Mouse (Mus musculus) hindbrain, embryonic 11.5 days (tissue): ENCODE results near the gene Maml3. TPM values are rescaled to one million over a fixed set of nuclear protein-coding genes. Genes with fewer than 3 reads are reported as not detected.

Source experiments
- ATAC-seq: fragments of 200-750 bp; cut with Nextera tagmentation; 2 replicates; pipeline ENCODE4 v1.8.0; 2017; ENCODE audit warnings: mild to moderate bottlenecking, moderate TSS enrichment, moderate library complexity; ENCODE audit not compliant: low FRiP score
- DNase-seq: peaks from one replicate; pipeline ENCODE4 v3.0.0-alpha.2; 2015; ENCODE audit warnings: low spot score
- H3K27ac ChIP-seq: fragments of 300-500 bp; sonication (generic); 2 replicates; pipeline ENCODE4 v1.5.1; 2014; ENCODE audit warnings: mild to moderate bottlenecking, low read depth, low read length
- H3K27me3 ChIP-seq: fragments of 300-500 bp; sonication (generic); 2 replicates; pipeline ENCODE4 v1.6.1; 2014; ENCODE audit warnings: mild to moderate bottlenecking, low read length, moderate library complexity, mixed read lengths; ENCODE audit not compliant: control insufficient read depth, insufficient read depth
- H3K36me3 ChIP-seq: fragments of 300-500 bp; sonication (generic); 2 replicates; pipeline ENCODE4 v1.6.1; 2014; ENCODE audit warnings: mild to moderate bottlenecking, low read length, moderate library complexity, mixed read lengths; ENCODE audit not compliant: control insufficient read depth, insufficient read depth
- H3K4me1 ChIP-seq: fragments of 300-500 bp; sonication (generic); replicated peaks from 2 replicates; pipeline ENCODE4 v1.6.1; 2014; ENCODE audit warnings: low read length, mixed read lengths; ENCODE audit not compliant: control insufficient read depth, insufficient read depth
- H3K4me2 ChIP-seq: fragments of 300-500 bp; sonication (generic); replicated peaks from 2 replicates; pipeline ENCODE4 v1.6.1; 2014; ENCODE audit warnings: mild to moderate bottlenecking, low read depth, low read length
- H3K4me3 ChIP-seq: fragments of 300-500 bp; sonication (generic); 2 replicates; pipeline ENCODE4 v1.5.1; 2014; ENCODE audit warnings: low read depth, low read length
- H3K9ac ChIP-seq: fragments of 300-500 bp; sonication (generic); 2 replicates; pipeline ENCODE4 v1.6.1; 2014; ENCODE audit warnings: low read depth, low read length
- H3K9me3 ChIP-seq: fragments of 300-500 bp; sonication (generic); 2 replicates; pipeline ENCODE4 v1.6.1; 2016; ENCODE audit warnings: low read length; ENCODE audit not compliant: control insufficient read depth
- WGBS: fragments of 180-500 bp; shearing (Covaris S2); extraction: QIAGEN DNeasy Blood & Tissue Kit; methylation state at CpG from one replicate; pipeline ENCODE4 v1.1.7; 2014; 5-methylcytosine and 5-hydroxymethylcytosine counted together
- polyA plus RNA-seq: library from polyadenylated mRNA; unstranded; fragments of >200 nt; fragmentation: Nextera tagmentation; extraction: Ambion mirVana; gene quantifications from 2 replicates; pipeline ENCODE4 v1.2.1, GENCODE M21; 2014

Maml3 gene
- polyA plus RNA-seq, 1 experiment from 2014 or later: 7.5 TPM

DNA sequence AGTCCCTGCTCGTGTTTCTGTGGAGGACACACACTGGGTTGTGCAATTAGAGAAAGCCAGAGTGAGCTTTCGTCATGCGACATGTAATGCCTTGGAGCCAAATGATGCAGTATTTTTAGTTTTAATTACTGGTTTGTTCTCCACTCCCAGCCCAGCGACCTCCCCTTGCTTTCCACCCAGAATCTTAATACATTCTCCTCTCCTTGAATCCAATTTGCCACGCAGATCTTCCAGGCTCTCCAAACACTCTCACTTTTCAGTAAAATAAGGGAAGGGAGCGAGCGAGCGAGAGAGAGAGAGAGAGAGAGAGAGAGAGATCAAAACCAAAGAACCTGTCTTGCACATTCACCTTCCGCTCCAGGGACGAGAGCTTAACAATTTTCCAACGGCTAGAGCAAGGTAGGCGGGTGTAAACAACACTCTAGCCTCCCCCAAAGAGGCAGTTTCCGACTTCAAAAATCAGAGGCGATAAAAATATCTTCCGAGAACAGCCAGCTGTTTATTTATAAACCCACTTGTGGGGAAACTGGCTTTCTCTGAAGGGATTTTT lies 404.1 kb downstream of the Maml3 start:
- Histone ChIP-seq H3K4me1 (peaks cover 11% of the 10 kb centered on the region), H3K4me3 (no peak overlapping the region), H3K27ac (peak overlapping the region; percentile 19; the same call in 1 of the 2 replicates), H3K9me3 (no peaks in the 10 kb centered on the region), H3K9ac (peak overlapping the region; percentile 29), H3K36me3 (no peaks in the 10 kb centered on the region), H3K27me3 (no peaks in the 10 kb centered on the region), H3K4me2 (peak overlapping the region; percentile 41)
- DNase-seq (no peak), ATAC-seq (no peak)
- WGBS: 40% methylated on average over 15 of the region's 15 CpGs

DNA sequence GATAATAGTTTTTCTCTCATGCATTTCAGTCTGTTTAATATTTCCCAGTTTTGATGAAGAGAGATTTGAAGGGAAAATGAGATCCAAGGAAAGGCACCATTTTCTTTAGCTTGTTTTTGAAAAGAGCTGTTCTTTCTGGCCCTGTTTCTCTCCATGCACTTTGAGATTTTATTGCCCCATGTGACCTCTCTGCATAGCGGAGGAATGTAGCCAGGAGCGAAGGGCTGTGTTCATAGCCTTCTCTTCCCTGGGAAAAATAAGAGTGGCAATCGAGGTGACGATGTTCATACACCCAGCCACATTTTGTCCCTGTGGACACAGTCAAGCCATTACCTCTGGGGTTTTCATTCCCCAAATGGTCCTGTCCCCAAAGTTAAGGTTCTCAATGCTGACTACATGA lies 404.8 kb downstream of the Maml3 start:
- no peak overlapping the region for H3K4me3 ChIP-seq
- H3K27me3 ChIP-seq: no peaks in the 10 kb centered on the region
- no peaks in the 10 kb centered on the region for H3K36me3 ChIP-seq
- H3K4me2 ChIP-seq: no peak overlapping the region
- no peak for ATAC-seq
- no peak for DNase-seq
- H3K4me1 ChIP-seq: peaks cover 11% of the 10 kb centered on the region
- no peak overlapping the region for H3K9ac ChIP-seq
- no peak overlapping the region for H3K27ac ChIP-seq
- no peaks in the 10 kb centered on the region for H3K9me3 ChIP-seq
- 80% methylated on average over 4 of the region's 4 CpGs for WGBS

DNA sequence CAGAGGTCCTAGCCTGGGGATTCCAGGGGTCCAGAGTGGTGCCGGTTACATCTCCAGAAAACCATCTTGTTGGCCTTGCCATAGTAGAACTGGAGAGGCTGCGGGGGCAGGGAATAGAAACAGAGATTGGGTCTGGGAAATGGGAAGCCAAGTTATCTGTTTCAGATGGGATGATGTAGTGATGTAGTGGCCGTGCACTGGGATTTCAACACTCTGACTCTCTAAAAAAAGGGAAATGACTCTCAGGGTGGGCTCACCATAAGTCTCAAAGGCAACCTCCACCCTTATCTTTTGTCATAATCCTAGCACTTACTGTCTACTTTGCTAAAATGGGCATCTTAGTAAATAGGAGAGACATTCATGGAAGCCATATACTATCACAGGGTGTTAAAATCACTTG lies 406.9 kb downstream of the Maml3 start:
- WGBS: 91% methylated on average over 3 of the region's 3 CpGs
- ATAC-seq: no peak
- H3K27ac ChIP-seq: no peak overlapping the region

GRCm38 (mm10) chr3:51695713-51696112 lies 409.2 kb downstream of the Maml3 start:
- no peaks in the 10 kb centered on the region for H3K27me3 ChIP-seq
- no peak overlapping the region for H3K4me2 ChIP-seq
- H3K4me1 ChIP-seq: peaks cover 5% of the 10 kb centered on the region
- no peak for ATAC-seq
- no peak overlapping the region for H3K9ac ChIP-seq
- H3K9me3 ChIP-seq: no peaks in the 10 kb centered on the region
- no peak for DNase-seq
- H3K27ac ChIP-seq: no peak overlapping the region
- 89% methylated on average over 3 of the region's 3 CpGs for whole genome bisulfite sequencing
- H3K4me3 ChIP-seq: no peak overlapping the region
- no peaks in the 10 kb centered on the region for H3K36me3 ChIP-seq

More for the DNA sequence above, 406.9 kb downstream of the Maml3 start:
- H3K9ac ChIP-seq: no peak overlapping the region
- no peaks in the 10 kb centered on the region for H3K9me3 ChIP-seq
- H3K4me1 ChIP-seq: peaks cover 11% of the 10 kb centered on the region
- no peaks in the 10 kb centered on the region for H3K27me3 ChIP-seq
- H3K4me2 ChIP-seq: no peak overlapping the region
- no peaks in the 10 kb centered on the region for H3K36me3 ChIP-seq
- H3K4me3 ChIP-seq: no peak overlapping the region
- no peak for DNase-seq

GRCm38 (mm10) chr3:51694576-51694975 lies 410.3 kb downstream of the Maml3 start:
- no peaks in the 10 kb centered on the region for H3K27me3 ChIP-seq
- no peak overlapping the region for H3K4me2 ChIP-seq
- H3K27ac ChIP-seq: no peak overlapping the region
- H3K4me1 ChIP-seq: no peaks in the 10 kb centered on the region
- H3K9me3 ChIP-seq: no peaks in the 10 kb centered on the region
- peaks cover 2% of the 10 kb centered on the region; the same call in 1 of the 2 replicates for H3K36me3 ChIP-seq
- H3K4me3 ChIP-seq: no peak overlapping the region
- no peak overlapping the region for H3K9ac ChIP-seq
- ATAC-seq: no peak
- 91% methylated on average over 14 of the region's 14 CpGs for WGBS
- no peak for DNase-seq

- 78% methylated on average over 10 of the region's 10 CpGs for WGBS
- H3K36me3 ChIP-seq: peaks cover 2% of the 10 kb centered on the region
- H3K4me1 ChIP-seq: no peaks in the 10 kb centered on the region
- ATAC-seq (no peak), DNase-seq (no peak)
- no peaks in the 10 kb centered on the region for H3K27me3 ChIP-seq
- H3K9ac ChIP-seq: no peak overlapping the region
- H3K27ac ChIP-seq: no peak overlapping the region
- H3K4me2 ChIP-seq: no peak overlapping the region
- H3K9me3 ChIP-seq: no peaks in the 10 kb centered on the region
- no peak overlapping the region for H3K4me3 ChIP-seq
Measured at GRCm38 (mm10) chr3:51693196-51693595, 411.7 kb downstream of the Maml3 start.

DNA sequence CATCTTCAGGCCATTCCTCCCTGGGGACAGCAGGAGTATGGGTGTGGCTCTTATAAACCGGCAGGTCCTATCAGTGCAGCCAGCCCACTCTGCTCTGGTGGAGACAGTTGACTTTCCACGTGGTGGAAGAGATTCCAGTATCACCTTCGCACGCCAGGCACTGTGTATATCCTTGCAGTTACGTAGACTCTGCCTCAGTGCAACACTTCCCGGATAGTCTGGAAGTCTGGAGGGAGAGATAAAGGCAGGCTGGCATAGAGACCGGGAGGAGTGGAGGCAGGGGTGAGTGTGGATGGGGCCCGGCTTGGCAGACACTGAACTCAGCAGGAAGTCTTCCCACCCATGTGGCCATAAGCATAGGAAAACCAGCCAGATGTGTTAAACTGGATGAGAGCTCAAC lies 416.2 kb downstream of the Maml3 start:
- H3K27ac ChIP-seq: no peak overlapping the region
- no peaks in the 10 kb centered on the region for H3K4me1 ChIP-seq
- ATAC-seq (no peak), DNase-seq (no peak)
- H3K9me3 ChIP-seq: no peaks in the 10 kb centered on the region
- WGBS: 90% methylated on average over 8 of the region's 8 CpGs
- peaks cover 2% of the 10 kb centered on the region for H3K36me3 ChIP-seq
- H3K4me3 ChIP-seq: no peak overlapping the region
- no peak overlapping the region for H3K9ac ChIP-seq
- no peaks in the 10 kb centered on the region for H3K27me3 ChIP-seq
- H3K4me2 ChIP-seq: no peak overlapping the region

- H3K4me2 ChIP-seq: no peak overlapping the region
- H3K27ac ChIP-seq: no peak overlapping the region
- H3K27me3 ChIP-seq: no peaks in the 10 kb centered on the region
- no peak overlapping the region for H3K4me3 ChIP-seq
- WGBS: 79% methylated on average over 6 of the region's 6 CpGs
- H3K4me1 ChIP-seq: no peaks in the 10 kb centered on the region
- no peak for ATAC-seq
- no peaks in the 10 kb centered on the region for H3K9me3 ChIP-seq
- H3K36me3 ChIP-seq: peaks cover 2% of the 10 kb centered on the region
- no peak overlapping the region for H3K9ac ChIP-seq
- DNase-seq: no peak
Measured at GRCm38 (mm10) chr3:51686791-51687190, 418.1 kb downstream of the Maml3 start.

DNA sequence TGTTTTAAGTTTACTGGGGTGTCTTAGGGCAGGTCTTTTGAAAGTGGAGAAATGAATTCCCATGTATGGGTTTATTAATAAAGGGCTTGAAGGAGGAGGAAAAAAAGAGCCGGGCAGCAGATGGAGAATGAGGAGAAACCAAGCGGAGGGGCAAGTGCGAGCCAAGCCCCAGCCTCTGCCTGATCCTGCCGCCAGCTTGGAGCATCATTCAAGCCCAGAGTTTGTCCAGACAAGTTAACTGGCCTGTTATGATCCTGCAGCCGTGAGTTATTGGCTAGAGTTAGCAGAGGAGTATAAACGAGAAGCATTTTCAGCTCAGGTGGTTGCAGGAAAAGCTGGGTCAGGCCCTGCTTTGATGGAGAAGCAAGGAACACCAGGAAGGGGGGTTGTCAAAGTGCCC lies 418.6 kb downstream of the Maml3 start:
- Histone ChIP-seq H3K27me3 (no peaks in the 10 kb centered on the region), H3K4me2 (no peak overlapping the region), H3K36me3 (peaks cover 2% of the 10 kb centered on the region), H3K4me1 (no peaks in the 10 kb centered on the region), H3K9me3 (no peaks in the 10 kb centered on the region), H3K27ac (no peak overlapping the region), H3K9ac (no peak overlapping the region), H3K4me3 (no peak overlapping the region)
- ATAC-seq: no peak
- WGBS: 92% methylated on average over 6 of the region's 6 CpGs
- no peak for DNase-seq
